Mouse (Mus musculus) layer of hippocampus, postnatal 14 days (tissue): Measurements from ENCODE around the gene Iqcf3. TPM values are rescaled to one million over a fixed set of nuclear protein-coding genes. Genes with fewer than 3 reads are reported as not detected.

Experiments
- DNase-seq, 2 experiments: peaks; one replicate each; pipeline ENCODE4 v3.0.0; 2021 to 2022; ENCODE audit warnings: low spot score in 2 of 2, mixed read lengths in 1 of 2
- total RNA-seq, 2 experiments: library from RNA; stranded (reverse); gene quantifications; 2 replicates each; pipeline ENCODE4 v1.2.3; 2021

Iqcf3 gene
- total RNA-seq, 2 experiments from 2014 or later: not detected

DNA sequence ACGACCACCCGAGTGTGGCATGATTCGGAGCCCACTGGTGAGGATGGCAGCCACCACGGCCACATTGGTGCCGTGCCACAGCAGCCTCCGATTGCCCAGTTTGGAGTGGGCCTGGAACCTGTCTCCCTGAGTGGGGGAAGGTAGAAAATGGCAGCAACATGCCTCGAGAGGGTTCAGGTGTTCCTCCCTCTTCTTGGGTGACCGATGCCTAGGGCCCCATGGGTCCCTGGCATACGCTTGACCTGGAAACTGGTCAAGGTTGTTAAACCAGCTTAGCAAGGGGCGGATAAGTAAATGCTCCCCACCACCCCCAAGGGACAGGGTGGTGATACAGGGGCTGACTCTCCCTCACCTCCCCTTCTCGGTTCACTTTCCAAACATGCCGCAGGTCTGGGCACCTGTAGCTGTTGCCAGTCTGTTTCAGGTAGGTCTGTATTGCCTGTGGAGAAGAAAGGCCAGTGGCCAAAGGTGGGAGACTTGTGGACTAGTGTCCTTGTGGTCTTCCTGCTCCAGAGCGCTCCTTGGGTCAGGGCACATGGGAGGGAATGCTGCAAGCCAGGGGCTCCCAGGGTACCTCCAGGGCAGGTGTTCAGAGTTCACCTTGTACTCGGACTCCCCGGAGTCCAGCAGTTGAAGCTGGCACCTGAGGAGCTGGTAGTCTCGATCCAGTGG is 88.2 kb downstream of the Iqcf3 start:
- DNase-seq: no peak

DNA sequence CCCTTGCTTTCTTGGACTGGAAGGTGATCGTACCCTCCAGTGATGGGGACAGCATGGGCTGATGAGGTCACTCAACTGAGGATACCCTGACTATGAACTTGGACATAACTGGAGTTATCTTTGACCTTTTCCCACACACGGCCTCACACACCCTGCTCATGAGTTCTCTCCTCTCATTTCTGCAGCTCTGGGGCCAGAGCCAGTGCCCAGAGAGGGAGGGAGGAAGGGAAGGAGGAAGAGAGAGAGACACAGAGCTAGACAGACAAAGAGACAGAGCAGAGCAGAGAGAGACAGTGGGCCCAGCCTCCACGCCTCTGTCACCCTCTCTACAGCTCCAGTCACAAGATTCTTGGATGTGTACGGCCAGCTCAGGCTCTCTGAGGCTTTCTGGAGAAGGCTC is 89.1 kb downstream of the Iqcf3 start:
- DNase-seq: no peak

DNA sequence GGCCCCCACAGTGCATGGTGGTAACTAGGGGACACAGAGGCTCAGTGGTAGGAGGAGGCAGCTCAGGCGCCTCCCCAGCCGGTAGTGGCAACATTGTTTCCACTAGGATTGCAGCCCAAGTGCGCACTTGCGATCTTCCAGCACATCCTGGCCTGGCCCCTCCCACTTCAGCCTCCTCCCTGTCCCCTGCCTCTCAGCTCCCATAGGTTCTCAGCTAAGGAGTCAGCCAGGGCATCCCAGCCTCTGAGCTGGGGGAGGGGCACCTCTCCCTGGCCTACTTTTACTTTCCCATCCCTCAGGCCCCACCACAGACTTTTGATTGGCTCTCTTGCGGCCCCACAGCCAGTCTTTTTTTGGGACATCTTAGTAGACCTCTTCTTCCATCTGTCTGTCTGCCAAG is 89.5 kb downstream of the Iqcf3 start:
- DNase-seq: no peak

DNA sequence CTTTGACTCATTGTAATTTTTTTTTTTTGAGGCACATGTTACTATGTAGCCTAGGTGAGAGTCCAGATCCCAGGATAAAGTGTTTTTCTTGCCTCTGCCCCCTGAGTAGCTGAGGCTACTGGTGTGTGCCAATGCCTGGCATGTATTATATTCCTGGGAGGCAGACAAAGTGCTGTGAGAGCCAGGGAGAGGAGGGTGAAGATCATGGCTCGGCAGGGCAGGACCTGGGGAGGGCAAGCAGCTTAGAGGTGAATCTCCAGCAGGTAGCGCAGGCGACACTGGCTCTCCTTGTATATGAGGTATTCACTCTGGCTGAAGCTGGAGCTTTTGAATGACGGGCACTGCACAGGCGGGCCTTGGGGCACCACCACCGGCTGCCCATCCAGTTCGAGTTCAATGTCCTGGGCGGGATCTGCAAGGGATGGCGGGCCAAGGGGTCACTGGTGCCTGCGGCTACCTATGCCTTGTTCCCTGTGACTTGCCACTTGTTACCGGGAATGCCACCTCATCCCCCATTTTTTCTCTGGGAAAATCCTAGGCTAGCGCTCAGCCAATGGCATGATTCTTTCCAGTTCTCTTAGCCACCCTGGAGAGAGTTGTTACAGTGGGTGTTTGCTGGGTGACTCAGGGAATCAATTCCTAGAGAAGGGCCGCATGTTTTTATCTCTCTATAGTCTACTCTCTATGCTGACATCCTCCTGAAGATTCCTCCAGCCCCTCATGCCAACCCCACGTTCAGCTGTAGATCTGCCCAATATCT is 90.3 kb downstream of the Iqcf3 start:
- no peak for DNase-seq

DNA sequence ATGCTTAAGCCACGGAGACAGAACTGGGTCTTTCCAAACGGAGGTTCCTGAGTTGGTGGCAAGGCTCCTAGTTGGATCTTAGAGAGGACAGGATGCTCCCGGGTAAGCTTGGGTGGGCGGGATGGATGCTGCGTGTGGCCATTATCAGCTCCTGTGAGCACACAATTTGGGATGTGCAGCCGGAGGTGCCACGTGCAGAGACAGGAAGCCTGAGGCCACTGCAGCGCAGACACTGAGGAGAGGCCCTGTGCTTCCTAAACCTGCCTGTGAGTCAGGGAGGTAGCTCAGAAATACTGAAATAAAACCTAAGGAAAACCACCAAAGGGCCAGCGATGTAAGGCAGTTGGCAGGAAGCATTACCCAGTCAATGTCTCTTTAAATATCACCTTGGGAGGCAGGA is 91.7 kb downstream of the Iqcf3 start:
- DNase-seq: no peak

DNA sequence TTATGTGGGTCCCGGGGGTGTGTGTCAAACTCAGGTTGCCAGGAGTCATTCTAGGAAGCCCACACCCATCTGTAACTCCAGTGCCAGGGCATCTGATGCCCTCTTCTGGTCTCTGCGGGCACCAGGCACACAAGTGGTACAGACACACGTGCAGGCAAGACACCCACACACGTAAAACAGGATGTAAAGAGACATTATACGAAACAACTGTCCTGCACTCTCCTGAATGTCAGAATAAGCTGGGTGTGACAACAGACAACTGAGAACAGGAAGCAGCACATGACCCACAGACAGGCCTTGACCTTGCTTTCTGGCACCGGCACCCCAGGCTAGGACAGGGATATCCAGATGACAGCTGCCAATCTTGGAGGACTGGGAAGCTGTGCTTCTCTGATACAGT is 92.1 kb downstream of the Iqcf3 start:
- DNase-seq: no peak

DNA sequence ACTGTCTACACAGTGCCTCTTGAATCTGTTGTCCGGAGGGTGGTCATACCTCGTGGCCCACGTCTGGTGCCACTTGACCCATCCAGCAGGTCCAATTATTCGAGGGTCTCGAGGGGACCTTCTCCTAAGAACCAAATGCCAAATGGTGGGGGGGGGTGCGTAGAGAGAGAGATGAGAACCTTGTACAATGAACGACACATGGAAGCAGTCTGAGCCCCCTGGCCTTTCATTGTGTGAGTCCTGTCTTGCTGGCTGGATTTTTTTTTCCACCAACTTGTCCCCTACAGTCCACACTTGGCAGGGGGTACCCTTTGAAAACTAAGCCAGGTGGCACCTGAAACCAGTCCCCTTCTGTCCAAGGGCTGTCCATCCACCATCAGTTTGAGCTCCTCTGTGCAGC is 93.7 kb downstream of the Iqcf3 start:
- DNase-seq: no peak

DNA sequence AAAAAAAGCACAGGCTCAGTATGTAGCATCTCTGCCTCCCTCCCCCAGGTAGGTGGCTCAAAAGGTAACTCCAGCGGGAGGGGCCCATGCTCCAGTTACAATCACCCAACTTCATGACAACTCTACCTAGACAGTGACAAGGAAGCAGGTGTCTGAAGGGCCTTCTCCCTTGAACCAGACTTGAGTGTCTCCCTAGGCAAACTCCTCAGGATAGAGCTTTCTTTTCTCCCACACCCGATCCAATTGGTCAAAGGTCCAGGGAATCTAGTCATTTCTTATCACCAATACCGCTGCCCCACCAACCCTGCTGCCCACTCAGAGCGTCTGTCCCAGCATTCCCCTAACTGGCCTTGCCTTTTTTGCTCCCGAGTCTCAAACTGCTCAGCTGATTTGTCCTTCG is 94.7 kb downstream of the Iqcf3 start:
- DNase-seq: no peak

DNA sequence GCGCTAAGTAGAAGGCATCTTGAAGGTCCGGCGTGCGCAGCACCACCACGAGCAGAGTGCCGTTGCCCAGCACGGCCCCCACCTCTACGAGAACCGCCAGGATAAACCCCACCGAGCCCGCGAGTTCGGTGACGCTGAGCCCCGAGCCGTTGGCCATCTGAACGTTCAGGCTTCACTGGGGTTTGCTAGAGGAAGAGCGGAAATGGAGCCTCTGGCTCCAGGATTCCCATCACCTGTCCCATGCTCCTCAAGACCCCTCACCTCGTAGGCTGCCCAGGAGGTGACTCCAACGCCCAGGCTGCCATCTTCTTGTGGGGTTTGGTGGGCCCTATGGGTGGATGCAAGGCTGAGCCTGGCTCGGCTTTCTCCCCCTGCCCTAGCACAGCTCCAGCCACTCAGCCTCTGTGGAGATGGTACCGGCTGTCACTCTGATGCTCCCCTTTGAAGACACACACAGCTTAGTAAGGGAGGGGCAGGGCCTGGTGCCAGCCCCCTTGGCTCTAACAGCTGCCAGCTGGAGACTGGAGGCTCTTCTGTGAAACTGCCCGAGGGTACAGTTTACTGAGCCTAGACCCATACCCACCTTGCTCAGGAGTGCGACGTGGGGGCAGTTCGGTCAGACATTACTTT is 95.7 kb downstream of the Iqcf3 start, which contains the start of gene Gpr62:
TSS of gene Gpr62 (minus strand) at position 368 of the 630 bp plus-strand sequence.
- no peak for DNase-seq

DNA sequence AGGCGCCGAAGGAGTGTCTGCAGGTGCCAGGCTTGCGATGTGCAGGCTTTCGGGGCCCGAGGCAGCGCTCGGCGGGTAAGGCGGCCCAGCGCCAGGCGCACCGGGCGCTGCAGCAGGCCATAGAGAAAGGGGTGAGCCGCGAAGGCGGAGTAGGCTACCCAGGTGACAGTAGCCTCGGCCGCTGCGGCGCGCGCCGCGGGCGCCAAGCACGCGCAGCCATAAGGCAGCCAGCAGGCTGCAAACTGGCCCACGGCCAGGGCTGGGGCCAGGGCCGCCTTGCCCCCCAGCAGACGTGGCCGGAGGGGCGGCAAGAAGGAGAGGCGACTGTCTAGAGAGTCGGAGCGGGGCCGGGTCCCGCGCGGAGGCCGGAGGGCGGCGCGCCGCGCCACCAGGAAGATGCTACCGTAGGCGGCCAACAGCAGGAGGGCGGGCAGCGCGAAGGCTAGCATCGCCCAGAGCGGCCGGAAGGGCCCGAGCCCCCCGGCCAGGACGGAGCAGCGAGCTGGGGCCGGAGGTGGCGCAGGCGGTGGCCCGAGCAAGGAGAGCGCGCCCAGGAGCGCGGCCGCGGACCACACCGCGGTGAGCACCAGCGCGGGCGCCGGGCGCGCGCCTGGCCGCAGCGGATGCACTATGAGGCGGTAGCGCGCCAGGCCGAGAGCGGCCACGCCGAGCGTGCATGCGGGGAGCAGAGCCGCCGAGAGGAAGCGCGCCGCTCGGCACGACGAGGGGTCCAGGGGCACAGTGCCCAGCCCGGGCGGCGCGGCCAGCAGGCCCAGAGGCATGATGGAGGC is 96.5 kb downstream of the Iqcf3 start:
- DNase-seq: peak; percentile 73 to 81

DNA sequence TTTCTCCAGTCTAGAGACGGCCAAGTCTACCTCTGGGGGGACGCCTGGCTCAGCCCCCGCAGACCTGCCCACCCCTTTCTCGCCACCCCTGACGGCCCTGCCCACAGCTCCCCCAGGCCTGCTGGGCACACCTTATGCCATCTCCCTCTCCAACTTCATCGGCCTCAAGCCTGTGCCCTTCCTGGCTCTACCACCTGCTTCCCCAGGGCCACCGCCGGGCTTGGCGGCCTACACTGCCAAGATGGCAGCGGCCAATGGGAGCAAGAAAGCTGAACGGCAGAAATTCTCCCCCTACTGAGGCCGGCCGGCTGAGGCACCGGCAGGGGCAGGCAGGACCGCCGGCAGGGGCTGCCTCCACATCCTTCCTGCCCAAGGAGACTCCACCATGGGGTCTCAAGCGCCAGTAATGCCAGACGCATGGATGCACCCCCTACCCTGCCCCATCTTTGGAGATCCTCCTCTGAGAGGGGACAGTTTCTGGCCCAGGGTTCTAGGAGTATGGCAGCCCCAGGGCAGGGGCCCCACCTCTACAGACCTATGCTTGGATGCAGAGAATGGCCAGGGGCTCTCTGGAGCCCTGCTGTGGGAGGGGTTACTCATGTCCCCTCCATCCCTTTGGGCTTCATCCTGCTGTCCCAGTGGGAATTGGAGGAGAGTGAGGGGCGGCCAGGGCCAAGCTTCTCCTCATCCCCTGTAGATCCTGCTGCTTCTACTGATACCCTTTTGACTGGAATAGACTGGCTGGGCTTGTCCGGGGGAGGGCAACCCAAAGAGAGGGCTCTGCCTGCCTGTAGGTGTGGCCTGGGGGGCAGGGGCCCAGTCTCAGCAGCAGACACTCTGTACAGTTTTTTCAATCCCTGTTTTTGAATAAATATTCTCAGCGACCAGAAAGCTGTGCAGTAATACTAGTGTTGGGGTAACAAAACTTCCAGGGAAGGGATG is 98.0 kb downstream of the Iqcf3 start:
- DNase-seq: no peak

DNA sequence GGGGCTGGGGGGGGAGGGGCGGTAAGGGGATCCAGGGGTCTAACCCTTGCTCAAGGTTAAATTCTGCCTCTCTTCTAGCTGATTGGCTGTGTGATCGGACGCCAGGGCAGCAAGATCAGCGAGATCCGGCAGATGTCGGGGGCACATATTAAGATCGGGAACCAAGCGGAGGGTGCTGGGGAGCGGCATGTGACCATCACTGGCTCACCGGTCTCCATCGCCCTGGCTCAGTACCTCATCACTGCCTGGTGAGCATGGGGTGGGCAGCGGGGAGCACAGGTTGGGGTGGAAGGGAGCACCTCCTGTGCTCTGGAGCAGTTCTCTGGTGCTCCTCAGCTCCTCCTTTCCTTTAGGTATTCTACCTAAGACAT is 99.0 kb downstream of the Iqcf3 start:
- no peak for DNase-seq

DNA sequence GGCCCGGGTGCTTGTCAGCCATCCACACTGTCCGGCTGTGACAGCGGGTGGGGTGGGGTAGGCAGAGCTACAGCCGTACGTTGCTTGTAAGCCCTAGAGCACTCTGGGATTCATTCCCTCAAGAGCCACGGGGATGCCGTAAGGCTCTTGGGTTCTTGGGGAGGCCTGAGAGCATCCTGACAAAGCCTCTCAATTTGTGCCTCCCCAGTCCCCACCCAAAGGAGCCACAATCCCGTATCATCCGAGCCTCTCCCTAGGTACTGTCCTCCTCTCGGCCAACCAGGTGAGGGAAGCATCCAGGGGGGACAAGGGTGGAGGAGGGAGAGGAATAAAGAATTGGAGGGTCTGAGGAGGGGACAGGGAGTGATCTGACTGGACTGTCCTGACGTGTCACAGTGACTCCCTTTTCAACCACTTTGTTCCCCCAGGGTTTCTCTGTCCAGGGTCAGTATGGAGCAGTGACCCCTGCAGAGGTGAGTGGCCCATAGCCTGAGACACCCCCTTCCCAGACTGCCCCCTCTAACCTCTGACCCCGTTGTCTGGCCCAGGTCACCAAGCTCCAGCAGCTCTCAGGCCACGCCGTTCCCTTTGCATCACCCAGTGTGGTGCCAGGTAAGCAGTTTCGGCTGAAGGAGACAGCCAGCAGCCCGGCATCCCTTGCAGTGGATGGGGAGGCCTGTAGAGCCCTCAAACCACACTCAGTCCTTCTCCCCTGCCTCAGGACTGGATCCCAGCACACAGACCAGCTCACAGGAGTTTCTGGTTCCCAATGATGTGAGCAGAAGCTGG is 99.6 kb downstream of the Iqcf3 start:
- no peak for DNase-seq

DNA sequence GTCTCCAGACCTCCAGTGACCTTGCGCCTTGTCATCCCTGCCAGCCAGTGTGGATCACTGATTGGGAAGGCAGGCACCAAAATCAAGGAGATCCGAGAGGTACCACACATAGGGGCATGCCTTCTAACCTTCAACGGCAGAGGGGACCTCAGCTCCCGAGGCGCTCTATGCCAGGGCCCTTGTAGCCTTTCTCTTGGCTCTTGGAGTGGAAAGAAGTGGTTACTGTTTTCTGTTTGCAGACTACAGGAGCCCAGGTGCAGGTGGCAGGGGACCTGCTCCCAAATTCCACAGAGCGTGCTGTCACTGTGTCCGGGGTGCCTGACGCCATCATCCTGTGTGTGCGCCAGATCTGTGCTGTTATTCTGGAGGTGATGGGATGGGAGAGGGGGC is 100.4 kb downstream of the Iqcf3 start:
- no peak for DNase-seq

DNA sequence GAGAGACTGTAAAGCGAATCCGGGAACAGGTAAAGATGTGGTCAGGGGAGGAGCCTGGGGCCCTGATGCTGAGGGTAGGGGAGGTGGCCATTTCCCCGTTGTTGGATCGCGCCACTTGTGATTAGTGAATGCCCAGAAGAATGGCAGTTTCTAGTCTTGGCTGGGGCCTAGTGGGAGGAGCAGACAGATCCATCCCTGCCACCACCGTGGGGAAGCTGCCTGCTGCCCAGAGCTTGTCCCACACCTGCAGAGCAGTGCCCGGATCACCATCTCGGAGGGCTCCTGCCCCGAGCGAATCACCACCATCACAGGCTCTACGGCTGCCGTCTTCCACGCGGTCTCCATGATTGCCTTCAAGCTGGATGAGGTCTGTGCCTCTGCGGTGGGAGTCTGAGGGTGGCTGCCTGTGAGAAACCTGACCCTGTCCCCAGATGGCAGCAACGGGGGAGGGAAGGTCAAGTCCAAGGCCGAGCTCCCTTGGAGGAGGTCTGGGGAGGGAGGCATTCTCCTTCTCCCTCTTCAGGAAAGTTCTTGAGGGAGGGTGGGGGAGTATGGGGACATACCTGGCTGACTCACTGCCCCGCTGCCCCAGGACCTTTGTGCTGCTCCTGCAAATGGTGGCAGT is 100.9 kb downstream of the Iqcf3 start:
- DNase-seq: no peak

DNA sequence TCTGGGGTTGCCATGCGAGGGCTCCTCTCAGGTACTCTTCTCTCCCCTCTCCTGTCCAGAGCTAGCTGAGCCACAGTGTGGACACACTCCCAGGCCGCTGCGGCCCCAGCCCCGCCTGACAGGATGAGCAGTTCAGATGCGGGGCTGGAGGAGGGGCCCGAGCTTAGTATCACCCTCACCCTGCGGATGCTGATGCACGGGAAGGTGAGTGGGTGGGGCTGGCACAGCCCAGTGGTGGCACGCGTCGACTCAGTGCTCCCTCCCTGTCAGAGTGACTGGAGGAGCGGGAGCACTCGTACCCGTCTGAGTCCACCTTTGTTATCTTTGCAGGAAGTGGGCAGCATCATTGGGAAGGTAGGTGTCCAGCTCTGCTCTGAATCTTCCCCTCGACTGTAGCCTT is 101.5 kb downstream of the Iqcf3 start:
- no peak for DNase-seq

DNA sequence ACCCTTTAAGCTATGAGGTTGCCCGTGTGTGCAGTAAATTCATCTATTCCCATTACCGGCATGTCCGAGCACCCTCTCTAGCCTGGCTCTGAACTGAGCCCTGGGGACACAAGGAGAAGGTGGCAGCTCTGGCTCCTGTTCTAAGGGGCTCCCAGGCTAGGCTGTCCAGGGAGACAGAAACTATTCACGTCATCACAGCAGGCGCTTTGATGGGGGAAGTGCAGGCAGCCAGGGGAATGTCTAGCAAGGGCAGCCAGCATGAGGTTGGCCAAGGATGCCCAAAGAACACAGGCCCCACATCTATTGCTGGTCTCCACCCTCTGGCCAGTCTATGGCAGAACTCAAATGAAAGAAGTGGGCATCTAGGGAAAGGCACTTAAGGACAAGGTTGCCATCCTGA is 103.5 kb downstream of the Iqcf3 start:
- DNase-seq: no peak

DNA sequence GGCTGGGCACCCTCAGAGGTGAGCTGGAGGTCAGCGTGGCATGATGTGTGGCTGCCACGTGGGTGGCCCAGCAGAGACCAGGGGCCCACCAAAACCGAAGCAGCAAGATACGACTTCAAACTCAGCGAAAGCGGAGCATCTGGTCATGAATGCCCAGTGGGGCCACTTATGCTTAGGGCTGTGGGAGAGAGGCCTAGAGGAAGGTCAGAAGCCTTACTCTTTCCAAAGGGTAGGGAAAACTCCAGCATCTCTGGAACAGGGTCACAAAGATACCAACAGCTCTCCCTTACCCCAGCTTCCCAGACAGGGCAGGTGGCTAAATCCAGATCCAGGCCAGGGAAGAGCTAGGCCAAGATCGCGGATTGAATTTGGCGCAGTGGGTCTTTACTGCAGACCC is 104.3 kb downstream of the Iqcf3 start:
- DNase-seq: no peak
